Mouse (Mus musculus) ovary, adult 2 months (tissue): ENCODE results near the gene Entpd2. TPM values are rescaled to one million over a fixed set of nuclear protein-coding genes. Genes with fewer than 3 reads are reported as not detected.

Experiments used
- polyA plus RNA-seq: library from polyadenylated mRNA; depleted of rRNA; stranded (reverse); fragments of >200 nt; gene quantifications from 2 replicates; pipeline ENCODE4 v1.2.3, GENCODE M21; 2012; rRNA removed

Entpd2 gene
- polyA plus RNA-seq = 33.0 and 33.1 TPM in 2 replicates

DNA sequence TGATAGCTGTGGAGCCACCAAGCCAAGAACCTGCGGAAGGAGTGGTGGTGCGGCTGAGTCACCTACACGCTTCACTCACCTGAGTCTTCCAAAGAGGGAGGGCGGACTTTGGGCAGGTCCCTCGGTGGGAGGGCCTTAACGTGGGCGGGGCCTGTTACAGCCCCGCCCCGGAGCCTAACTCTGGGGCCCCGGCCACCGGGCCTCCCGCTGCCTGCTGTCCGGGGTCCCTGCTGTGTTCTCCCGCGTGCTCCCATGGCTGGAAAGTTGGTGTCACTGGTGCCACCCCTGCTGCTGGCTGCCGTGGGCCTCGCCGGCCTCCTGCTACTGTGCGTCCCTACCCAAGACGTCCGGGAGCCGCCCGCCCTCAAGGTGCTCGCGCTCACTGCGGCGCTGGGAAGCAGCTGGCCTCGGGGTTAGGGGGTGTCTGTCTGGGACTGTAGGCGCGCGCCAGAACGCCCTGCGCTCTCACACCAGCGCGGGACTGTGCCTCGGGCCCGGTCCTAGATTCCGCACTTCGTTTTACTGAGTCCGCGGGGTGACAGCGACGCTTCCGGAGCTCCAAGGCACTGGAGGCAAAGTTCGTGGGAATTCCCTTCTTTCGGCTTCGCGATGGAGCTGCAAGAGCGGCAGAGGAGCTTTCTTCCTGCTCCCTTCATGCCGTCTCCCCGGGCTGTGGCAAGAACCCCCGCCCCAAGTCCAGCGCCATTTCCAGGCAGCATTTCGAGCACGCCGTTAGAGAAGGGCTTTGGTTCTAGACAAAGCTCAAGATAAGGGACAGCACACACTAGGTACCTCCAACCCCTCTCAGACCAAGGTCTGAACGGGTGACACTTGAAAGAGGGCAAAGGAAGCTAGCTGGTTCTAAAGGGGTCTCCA lies at the start of gene Entpd2:
Entpd2 (plus strand) TSS at position 154 of the 876 bp plus-strand sequence.

DNA sequence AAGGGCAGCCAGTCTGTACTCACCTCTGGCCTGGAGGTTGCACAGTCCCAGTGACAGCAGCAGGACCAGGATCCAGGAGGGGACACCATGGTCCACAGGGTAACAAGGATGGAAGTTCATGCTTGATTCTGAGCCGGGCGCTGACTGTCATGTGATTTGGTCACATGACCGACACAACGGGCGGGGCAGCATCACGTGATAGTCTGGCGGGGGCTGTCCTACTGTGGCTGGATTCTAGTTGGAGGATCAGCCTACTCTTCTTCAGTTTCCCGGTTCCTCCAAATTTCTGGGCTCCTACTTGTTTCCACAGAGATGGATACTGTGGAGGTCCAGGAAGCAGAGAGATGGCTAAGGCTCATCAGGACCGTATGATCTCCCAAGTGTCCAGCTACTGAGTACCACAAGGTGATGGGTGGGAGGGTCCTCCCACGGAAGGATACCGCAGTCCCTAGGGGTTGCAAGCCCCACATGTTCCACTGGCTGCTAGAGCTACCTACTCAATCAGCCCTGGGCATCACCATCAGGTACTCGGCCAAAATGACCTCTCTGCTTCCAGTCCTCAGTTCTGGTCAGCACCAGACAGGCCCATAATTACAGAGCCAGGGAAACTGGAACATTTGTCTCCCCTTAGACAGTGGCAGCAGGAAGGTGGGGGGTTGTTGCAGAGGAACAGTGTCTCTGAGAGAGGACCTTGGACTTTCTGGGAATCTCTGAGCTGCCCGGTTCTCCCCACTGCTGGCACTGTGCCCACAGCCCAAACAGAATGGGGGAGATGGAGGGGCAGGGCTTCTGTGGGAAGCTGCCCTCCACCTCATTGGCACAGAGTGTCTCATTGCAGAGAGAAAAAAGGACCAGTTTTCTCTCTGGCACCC lies 39.2 kb upstream of the Entpd2 start, which contains the start of gene Dpp7:
Dpp7 (minus strand) TSS at position 152 of the 872 bp plus-strand sequence.

DNA sequence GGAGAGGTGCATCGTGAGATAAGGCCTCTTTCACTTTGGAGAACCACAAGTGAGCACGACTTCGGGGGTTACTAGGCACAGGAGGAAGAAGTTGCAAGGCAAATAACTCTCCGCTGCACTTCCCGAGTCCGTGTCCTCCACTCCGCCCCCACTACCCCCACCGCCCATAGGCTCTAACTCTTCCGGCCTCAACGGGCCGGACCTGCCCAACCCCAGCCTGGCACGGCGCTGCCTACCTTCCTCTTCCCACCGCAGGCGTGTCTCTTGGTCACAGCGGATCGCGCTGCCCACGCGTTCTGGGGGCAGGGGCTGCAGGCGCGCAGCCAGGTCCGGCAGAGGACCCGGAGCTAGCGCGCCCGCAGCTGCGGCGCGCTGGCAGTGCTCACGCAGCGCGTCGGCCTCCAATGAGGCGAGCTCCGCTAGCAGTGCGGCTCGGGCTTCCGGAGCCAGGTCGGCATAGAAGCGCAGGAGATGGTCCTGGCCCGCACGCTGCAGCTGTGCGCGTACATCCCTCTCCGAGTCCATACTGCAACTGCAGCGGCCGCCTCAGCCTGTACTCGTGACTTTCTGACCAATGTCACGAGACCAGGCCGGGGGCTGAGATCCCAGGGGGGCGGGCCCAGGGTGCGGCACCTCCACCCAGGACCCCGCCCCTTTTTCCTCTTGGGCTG lies 30.4 kb upstream of the Entpd2 start, which contains the start of gene Uap1l1:
Uap1l1 (minus strand) TSS at position 592 of the 671 bp plus-strand sequence.

DNA sequence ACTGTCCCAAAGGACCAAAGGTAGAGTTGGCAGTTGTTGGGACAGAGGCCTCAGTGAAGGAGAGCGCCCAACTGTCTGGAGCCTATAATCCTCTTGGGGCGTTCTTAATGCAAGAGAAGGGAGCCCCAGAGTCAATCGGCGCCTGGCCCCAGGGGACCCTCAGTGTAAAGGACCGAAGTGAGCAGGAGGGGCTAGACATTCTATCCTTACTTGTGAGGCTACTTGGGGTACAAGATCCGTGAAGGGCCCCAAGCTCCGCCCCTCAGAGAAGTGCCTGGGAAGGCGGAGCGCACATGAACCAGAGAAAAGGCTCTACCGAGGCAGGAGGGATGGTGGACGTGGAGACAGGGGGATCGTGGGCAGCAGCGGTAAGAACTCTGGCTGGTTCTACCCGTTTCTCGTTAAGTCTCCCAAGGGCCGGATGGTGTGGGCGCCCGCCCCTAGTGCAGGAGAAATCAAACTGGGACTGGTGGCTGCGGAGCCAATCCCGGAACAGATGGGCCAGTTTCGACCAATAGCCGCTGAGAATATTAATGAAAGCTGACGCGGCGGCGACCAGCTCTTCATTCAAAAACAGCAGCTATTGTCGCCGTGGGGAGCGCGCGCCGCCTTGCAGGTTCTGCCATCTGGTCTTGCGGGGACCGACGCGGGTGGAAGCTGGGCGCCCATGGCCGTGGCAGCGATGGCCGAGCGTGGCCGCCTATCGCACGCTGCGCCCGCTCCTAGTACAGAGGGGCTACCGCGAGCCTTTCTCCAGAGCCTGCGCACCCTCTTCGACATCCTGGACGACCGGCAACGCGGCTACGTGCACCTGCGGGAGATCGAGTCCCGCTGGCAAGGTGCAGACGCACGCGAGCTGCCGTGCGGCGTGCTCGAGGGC lies 23.7 kb upstream of the Entpd2 start, which contains the start of gene Sapcd2:
Sapcd2 (plus strand) TSS at position 558 of the 880 bp plus-strand sequence.

DNA sequence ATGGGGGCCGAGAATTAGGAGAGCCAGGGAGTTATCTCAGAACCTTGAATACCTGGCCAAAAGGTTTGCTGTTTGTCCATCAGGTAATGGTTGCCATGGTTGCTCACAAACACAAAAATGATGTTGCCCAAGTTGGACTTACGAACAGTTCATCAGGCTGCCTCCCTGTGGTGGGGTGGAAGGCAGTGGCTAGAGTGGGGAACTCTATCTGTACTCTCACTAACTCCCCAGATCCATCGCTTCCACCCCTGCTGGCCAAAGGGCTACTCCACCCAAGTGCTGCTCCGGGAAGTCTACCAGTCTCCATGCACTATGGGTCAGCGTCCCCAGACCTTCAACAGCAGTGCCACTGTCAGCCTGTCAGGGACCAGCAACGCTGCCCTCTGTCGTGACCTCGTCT lies 3.4 kb downstream of the Entpd2 start, which contains the start of gene Npdc1:
Npdc1 (plus strand) TSS at position 301 of the 400 bp plus-strand sequence.

DNA sequence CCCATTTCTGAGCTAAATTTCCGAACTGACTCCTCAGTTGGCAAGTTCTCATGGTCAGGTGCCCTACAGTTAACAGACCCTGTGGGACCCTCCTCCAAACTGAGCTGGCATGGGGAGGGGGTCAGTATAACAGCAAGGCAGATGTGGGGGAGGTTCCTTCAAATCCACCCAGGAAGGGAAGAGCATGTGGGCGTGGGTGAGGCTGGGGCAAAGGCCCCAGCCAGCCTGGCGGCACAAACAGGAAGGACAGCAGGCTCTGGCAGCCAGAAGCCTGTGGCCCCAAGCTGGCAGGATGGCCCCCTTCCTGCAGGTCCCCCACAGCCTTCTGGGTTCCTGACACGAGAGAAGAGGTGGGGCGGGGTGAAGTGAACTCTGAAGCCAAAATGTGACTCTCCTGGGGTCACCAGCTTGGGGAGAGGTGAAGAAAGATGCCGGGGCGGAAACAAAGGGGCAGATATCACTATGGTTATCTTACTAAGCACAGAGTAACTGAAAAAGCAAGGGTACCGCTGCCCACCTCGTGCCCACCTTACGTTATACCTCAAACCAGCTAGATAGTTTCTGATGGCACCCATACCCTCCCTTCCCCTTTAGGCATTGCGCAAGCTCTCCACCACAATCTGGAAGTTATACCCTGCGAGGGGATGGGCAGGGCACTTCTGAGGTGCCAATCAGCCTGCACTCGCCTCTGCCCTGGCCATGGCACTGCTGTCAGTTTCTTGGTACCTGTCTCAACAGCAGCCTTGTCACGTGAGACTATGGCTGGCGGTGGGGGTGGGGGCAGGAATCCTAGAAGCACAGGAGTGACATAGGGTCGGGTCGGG lies 27.1 kb downstream of the Entpd2 start, which contains the start of gene Fut7:
Fut7 (plus strand) TSS at position 681 of the 824 bp plus-strand sequence.

DNA sequence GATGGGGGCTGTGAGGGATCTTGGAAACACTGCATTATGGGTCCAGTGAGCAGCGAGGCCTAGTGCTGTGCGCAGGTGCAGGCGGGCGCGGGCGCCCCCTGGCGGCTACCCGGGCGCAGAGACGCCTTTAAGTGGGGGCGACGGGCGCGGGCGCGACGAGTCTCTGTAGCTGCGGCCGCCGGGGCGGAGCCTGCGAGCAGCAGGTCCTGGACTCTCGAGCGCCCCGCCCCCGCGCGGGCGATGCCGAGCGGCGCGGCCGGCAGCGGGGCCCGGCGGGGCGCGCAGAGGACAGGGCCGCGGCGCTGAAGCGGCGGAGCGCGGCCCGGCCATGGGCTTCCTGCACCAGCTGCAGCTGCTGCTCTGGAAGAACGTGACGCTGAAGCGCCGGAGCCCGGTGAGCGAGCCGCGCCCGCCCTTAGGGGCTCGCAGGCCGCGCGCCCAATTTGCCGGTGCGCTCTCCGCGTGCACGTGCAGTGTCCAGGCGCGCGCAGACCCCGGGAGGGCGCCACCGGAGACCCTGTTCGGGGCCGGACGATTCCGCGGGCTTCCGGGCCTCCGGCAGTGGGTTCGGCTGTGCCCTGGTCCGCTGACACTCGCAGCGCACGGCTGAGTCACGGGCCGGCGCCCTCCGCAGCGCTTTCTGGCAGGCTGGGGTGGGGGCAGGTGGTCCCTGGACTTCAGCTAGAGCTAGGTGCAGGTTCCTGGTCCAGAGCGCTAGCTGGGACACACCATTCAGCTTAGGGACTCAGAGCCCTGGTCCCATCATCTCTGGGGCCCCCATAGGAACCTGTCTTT lies 33.0 kb downstream of the Entpd2 start, which contains the start of gene Abca2:
Abca2 (plus strand) TSS at position 262 of the 795 bp plus-strand sequence.

Other genes with a start within 250 kb of the Entpd2 start
- gene Nrarp, start 215.1 kb upstream of the Entpd2 start, polyA plus RNA-seq = 16.0 and 20.1 TPM in 2 replicates
- gene Tor4a, start 199.0 kb upstream of the Entpd2 start, polyA plus RNA-seq = 91.7 and 92.6 TPM in 2 replicates
- gene Nelfb, start 184.4 kb upstream of the Entpd2 start, polyA plus RNA-seq = 54.5 and 59.1 TPM in 2 replicates
- gene Stpg3, start 181.2 kb upstream of the Entpd2 start, polyA plus RNA-seq = not detected in 2 replicates
- gene Fam166a, start 177.1 kb upstream of the Entpd2 start, polyA plus RNA-seq = 0.18 and 0.40 TPM in 2 replicates
- 582 and 710 TPM in 2 replicates for gene Tubb4b, start 171.2 kb upstream of the Entpd2 start, polyA plus RNA-seq
- not detected in 2 replicates for gene Slc34a3, start 161.5 kb upstream of the Entpd2 start, polyA plus RNA-seq
- 0.10 TPM in 1 of 2 replicates, not detected in the other for gene Rnf224, start 159.1 kb upstream of the Entpd2 start, polyA plus RNA-seq
- gene Rnf208, start 153.6 kb upstream of the Entpd2 start, polyA plus RNA-seq = 27.2 and 28.5 TPM in 2 replicates
- gene Cysrt1, start 153.4 kb upstream of the Entpd2 start, polyA plus RNA-seq = 1.6 and 1.7 TPM in 2 replicates
- gene AL732309.1, start 149.0 kb upstream of the Entpd2 start, polyA plus RNA-seq = 31.6 and 35.4 TPM in 2 replicates
- gene Tmem203, start 140.4 kb upstream of the Entpd2 start, polyA plus RNA-seq = 85.0 and 109 TPM in 2 replicates
- 30.9 and 32.4 TPM in 2 replicates for gene Tprn, start 133.3 kb upstream of the Entpd2 start, polyA plus RNA-seq
- 85.4 and 91.9 TPM in 2 replicates for gene Ssna1, start 123.4 kb upstream of the Entpd2 start, polyA plus RNA-seq
- 112 and 124 TPM in 2 replicates for gene Anapc2, start 123.4 kb upstream of the Entpd2 start, polyA plus RNA-seq
- 0.51 and 0.55 TPM in 2 replicates for gene Tmem210, start 107.7 kb upstream of the Entpd2 start, polyA plus RNA-seq
- 37.9 and 39.1 TPM in 2 replicates for gene Lrrc26, start 106.0 kb upstream of the Entpd2 start, polyA plus RNA-seq
- gene Grin1, start 76.7 kb upstream of the Entpd2 start, polyA plus RNA-seq = 1.1 and 1.7 TPM in 2 replicates
- gene Man1b1, start 63.5 kb upstream of the Entpd2 start, polyA plus RNA-seq = 9.7 and 12.0 TPM in 2 replicates
- 50.5 and 59.0 TPM in 2 replicates for gene Dpp7, start 39.5 kb upstream of the Entpd2 start, polyA plus RNA-seq
- gene Uap1l1, start 30.2 kb upstream of the Entpd2 start, polyA plus RNA-seq = 59.3 and 63.2 TPM in 2 replicates
- 16.5 and 18.1 TPM in 2 replicates for gene Sapcd2, start 23.6 kb upstream of the Entpd2 start, polyA plus RNA-seq
- gene Npdc1, start 3.5 kb downstream of the Entpd2 start, polyA plus RNA-seq = 300 and 413 TPM in 2 replicates
- 0.38 and 0.46 TPM in 2 replicates for gene Fut7, start 27.4 kb downstream of the Entpd2 start, polyA plus RNA-seq
- gene Abca2, start 32.8 kb downstream of the Entpd2 start, polyA plus RNA-seq = 54.2 and 56.6 TPM in 2 replicates
- 36.3 and 57.3 TPM in 2 replicates for gene Clic3, start 61.0 kb downstream of the Entpd2 start, polyA plus RNA-seq
- 87.0 and 99.6 TPM in 2 replicates for gene Paxx, start 65.2 kb downstream of the Entpd2 start, polyA plus RNA-seq
- gene Ptgds, start 74.2 kb downstream of the Entpd2 start, polyA plus RNA-seq = 17.0 and 20.7 TPM in 2 replicates
- gene Lcn12, start 98.0 kb downstream of the Entpd2 start, polyA plus RNA-seq = not detected in 2 replicates
- 24.5 and 26.0 TPM in 2 replicates for gene Fbxw5, start 104.9 kb downstream of the Entpd2 start, polyA plus RNA-seq
- 5.0 TPM in 2 replicates for gene C8g, start 105.8 kb downstream of the Entpd2 start, polyA plus RNA-seq
- gene Traf2, start 151.1 kb downstream of the Entpd2 start, polyA plus RNA-seq = 19.3 and 21.8 TPM in 2 replicates
- 124 and 162 TPM in 2 replicates for gene Edf1, start 162.0 kb downstream of the Entpd2 start, polyA plus RNA-seq
- gene Mamdc4, start 179.0 kb downstream of the Entpd2 start, polyA plus RNA-seq = 20.7 and 30.4 TPM in 2 replicates
- gene Phpt1, start 179.3 kb downstream of the Entpd2 start, polyA plus RNA-seq = 73.9 and 105 TPM in 2 replicates
- 8.4 and 10.4 TPM in 2 replicates for gene Ajm1, start 185.9 kb downstream of the Entpd2 start, polyA plus RNA-seq
- 123 and 169 TPM in 2 replicates for gene Rabl6, start 212.6 kb downstream of the Entpd2 start, polyA plus RNA-seq
- not detected in 2 replicates for gene Ccdc183, start 221.8 kb downstream of the Entpd2 start, polyA plus RNA-seq
- 22.5 and 36.2 TPM in 2 replicates for gene Tmem141, start 226.1 kb downstream of the Entpd2 start, polyA plus RNA-seq
- 1.2 and 1.8 TPM in 2 replicates for gene Fcna, start 232.2 kb downstream of the Entpd2 start, polyA plus RNA-seq